Mouse (Mus musculus) megakaryocyte, embryonic 14.5 days (primary cell): ENCODE data around the gene Tyrobp. TPM values are rescaled to one million over a fixed set of nuclear protein-coding genes. Genes with fewer than 3 reads are reported as not detected.

Source experiments
- H3K27me3 ChIP-seq: replicated peaks from 2 replicates; pipeline ENCODE3; 2012; ENCODE audit warnings: inconsistent platforms
- H3K36me3 ChIP-seq: replicated peaks from 2 replicates; pipeline ENCODE3; 2012; ENCODE audit warnings: low read length, inconsistent platforms, mixed read lengths
- H3K4me1 ChIP-seq: 2 replicates; pipeline ENCODE4 v1.6.1; 2012; ENCODE audit warnings: inconsistent platforms
- H3K4me3 ChIP-seq: replicated peaks from 2 replicates; pipeline ENCODE3; 2012; ENCODE audit warnings: moderate library complexity, mild to moderate bottlenecking, inconsistent platforms
- H3K9me3 ChIP-seq: 2 replicates; pipeline ENCODE4 v1.6.1; 2012; ENCODE audit warnings: inconsistent platforms
- FLI1 ChIP-seq: IDR thresholded peaks from 2 replicates; pipeline ENCODE4 v1.6.1; 2012; ENCODE audit warnings: low read length, inconsistent platforms, mixed read lengths
- GATA1 ChIP-seq: IDR thresholded peaks from 3 replicates; pipeline ENCODE4 v1.6.1; 2012; ENCODE audit warnings: mixed read lengths, low read length, inconsistent platforms, borderline replicate concordance
- polyA plus RNA-seq: library from polyadenylated mRNA; stranded (reverse); fragments of >175 nt; gene quantifications from 2 replicates; pipeline ENCODE4 v1.2.3, GENCODE M21; 2012; ENCODE audit warnings: low replicate concordance; ENCODE audit not compliant: insufficient read depth

The Tyrobp gene
- polyA plus RNA-seq, 1 experiment = 273 TPM

GRCm38 (mm10) chr7:30443696-30444095, 30.1 kb downstream of the Tyrobp start:
- Histone ChIP-seq H3K27me3 (peaks cover 89% of the 10 kb centered on the region), H3K9me3 (peaks cover 27% of the 10 kb centered on the region), H3K4me1 (peaks cover 19% of the 10 kb centered on the region), H3K4me3 (no peak overlapping the region), H3K36me3 (no peaks in the 10 kb centered on the region)
- TF ChIP-seq GATA1 (no peak), FLI1 (no peak)

GRCm38 (mm10) chr7:30444154-30444970, 30.8 kb downstream of the Tyrobp start:
- TF ChIP-seq FLI1 (no peak), GATA1 (no peak)
- Histone ChIP-seq H3K27me3 (peaks cover 88% of the 10 kb centered on the region), H3K9me3 (peaks cover 27% of the 10 kb centered on the region), H3K36me3 (no peaks in the 10 kb centered on the region), H3K4me1 (peaks cover 19% of the 10 kb centered on the region), H3K4me3 (peak overlapping the region; percentile 89)

GRCm38 (mm10) chr7:30444971-30445751, 31.6 kb downstream of the Tyrobp start, which contains the start of gene Aplp1:
Aplp1 (minus strand) TSS chr7:30445535.
- H3K4me3 ChIP-seq = peak within 1 kb of the TSS; percentile 89
- no peaks in the 10 kb centered on the region for H3K36me3 ChIP-seq
- TF ChIP-seq GATA1 (no peak), FLI1 (no peak)
- peaks cover 27% of the 10 kb centered on the region for H3K9me3 ChIP-seq
- H3K4me1 ChIP-seq = peaks cover 19% of the 10 kb centered on the region
- peaks cover 88% of the 10 kb centered on the region for H3K27me3 ChIP-seq

- Histone ChIP-seq H3K36me3 (no peaks in the 10 kb centered on the region), H3K27me3 (peaks cover 83% of the 10 kb centered on the region)
- TF ChIP-seq GATA1 = no peak
- no peak for TF ChIP-seq FLI1
Measured at GRCm38 (mm10) chr7:30450241-30450640, 36.7 kb downstream of the Tyrobp start.

GRCm38 (mm10) chr7:30453327-30453726, 39.8 kb downstream of the Tyrobp start:
- Histone ChIP-seq H3K36me3 (no peaks in the 10 kb centered on the region), H3K4me1 (peaks cover 25% of the 10 kb centered on the region), H3K9me3 (peaks cover 1% of the 10 kb centered on the region; the same call in 1 of the 2 replicates), H3K4me3 (peak overlapping the region; percentile 88), H3K27me3 (peaks cover 86% of the 10 kb centered on the region)
- TF ChIP-seq GATA1 = no peak
- TF ChIP-seq FLI1 = no peak

More at GRCm38 (mm10) chr7:30450241-30450640, 36.7 kb downstream of the Tyrobp start:
- Histone ChIP-seq H3K4me3 (no peak overlapping the region), H3K4me1 (peaks cover 23% of the 10 kb centered on the region), H3K9me3 (peaks cover 27% of the 10 kb centered on the region)

GRCm38 (mm10) chr7:30453766-30454165, 40.2 kb downstream of the Tyrobp start:
- peaks cover 87% of the 10 kb centered on the region for H3K27me3 ChIP-seq

GRCm38 (mm10) chr7:30454259-30454658, 40.7 kb downstream of the Tyrobp start:
- Histone ChIP-seq H3K9me3 (no peaks in the 10 kb centered on the region), H3K27me3 (peaks cover 87% of the 10 kb centered on the region), H3K4me3 (peak overlapping the region; percentile 88), H3K36me3 (no peaks in the 10 kb centered on the region), H3K4me1 (peaks cover 25% of the 10 kb centered on the region)
- no peak for TF ChIP-seq FLI1
- TF ChIP-seq GATA1 = no peak

More at GRCm38 (mm10) chr7:30453766-30454165, 40.2 kb downstream of the Tyrobp start:
- Histone ChIP-seq H3K4me3 (peak overlapping the region; percentile 88), H3K9me3 (no peaks in the 10 kb centered on the region), H3K4me1 (peaks cover 25% of the 10 kb centered on the region), H3K36me3 (no peaks in the 10 kb centered on the region)
- TF ChIP-seq FLI1 (no peak), GATA1 (no peak)

GRCm38 (mm10) chr7:30456487-30456886, 42.9 kb downstream of the Tyrobp start:
- no peak overlapping the region for H3K4me3 ChIP-seq
- H3K4me1 ChIP-seq = peaks cover 23% of the 10 kb centered on the region
- H3K36me3 ChIP-seq = no peaks in the 10 kb centered on the region
- no peak for TF ChIP-seq GATA1
- no peak for TF ChIP-seq FLI1
- H3K27me3 ChIP-seq = peaks cover 95% of the 10 kb centered on the region
- no peaks in the 10 kb centered on the region for H3K9me3 ChIP-seq

- no peak overlapping the region for H3K4me3 ChIP-seq
- TF ChIP-seq GATA1 = no peak
- no peaks in the 10 kb centered on the region for H3K9me3 ChIP-seq
- H3K4me1 ChIP-seq = peaks cover 23% of the 10 kb centered on the region
- H3K36me3 ChIP-seq = no peaks in the 10 kb centered on the region
- peaks cover 97% of the 10 kb centered on the region for H3K27me3 ChIP-seq
Measured at GRCm38 (mm10) chr7:30456911-30457628, 43.5 kb downstream of the Tyrobp start.
